Mouse (Mus musculus) left cerebral cortex, adult 2 months (tissue): ENCODE measurements at regions not wholly inside any gene's neighbourhood (a gene's known extent, or its start where the extent isn't known, plus 50 kb on each side); places are given as distances from the start of the nearest gene placed in this dataset.

Experiments used
- DNase-seq, 2 experiments: peaks; one replicate each; pipeline ENCODE4 v3.0.0; 2021 to 2022; ENCODE audit warnings: low spot score in 2 of 2, mixed read lengths in 1 of 2; ENCODE audit errors: extremely low spot score in 1 of 2
- H3K27ac ChIP-seq: fragments of 200-600 bp; 2 replicates; pipeline ENCODE4 v1.8.1; 2022
- H3K4me3 ChIP-seq: fragments of 200-600 bp; 2 replicates; pipeline ENCODE4 v1.8.1; 2022
- CTCF ChIP-seq: fragments of 200-600 bp; IDR thresholded peaks from 2 replicates; pipeline ENCODE4 v1.8.1; 2022; ENCODE audit warnings: antibody characterized with exemption, mild to moderate bottlenecking, moderate library complexity
- intact Hi-C: fragments of 180-260 bp; cut with DNase I; formaldehyde crosslinking; loops from one replicate; pipeline ENCODE4 v1.15.1; 2025

DNA sequence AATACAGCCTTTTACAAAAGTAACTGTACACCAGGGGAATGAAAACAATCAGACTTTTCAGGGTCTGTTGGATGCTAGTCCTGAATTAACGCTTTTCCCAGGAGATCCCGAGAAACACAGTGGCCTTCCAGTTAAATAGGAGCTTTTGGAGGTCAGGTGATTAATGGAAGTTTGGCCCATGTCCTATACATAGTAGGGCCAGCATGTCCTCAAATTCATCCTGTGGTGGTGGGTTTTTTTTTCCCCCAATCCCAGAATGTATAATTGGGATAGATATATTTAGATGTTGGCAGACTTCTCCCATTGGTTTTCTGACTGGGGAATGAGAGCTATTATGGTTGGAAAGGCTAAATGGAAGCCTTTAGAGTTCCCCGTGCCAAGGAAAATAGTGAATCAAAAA is 77.6 kb downstream of the Cd200 start:
- H3K4me3 ChIP-seq, result no peak overlapping the region
- no peak for TF ChIP-seq CTCF
- no peak for DNase-seq
- intact Hi-C loops, result loop anchor here (5.0 to 10.0 kb wide), 2 partner anchors 76 to 274 kb away; partner anchors contain the start of gene Cd200
- H3K27ac ChIP-seq, result no peak overlapping the region

DNA sequence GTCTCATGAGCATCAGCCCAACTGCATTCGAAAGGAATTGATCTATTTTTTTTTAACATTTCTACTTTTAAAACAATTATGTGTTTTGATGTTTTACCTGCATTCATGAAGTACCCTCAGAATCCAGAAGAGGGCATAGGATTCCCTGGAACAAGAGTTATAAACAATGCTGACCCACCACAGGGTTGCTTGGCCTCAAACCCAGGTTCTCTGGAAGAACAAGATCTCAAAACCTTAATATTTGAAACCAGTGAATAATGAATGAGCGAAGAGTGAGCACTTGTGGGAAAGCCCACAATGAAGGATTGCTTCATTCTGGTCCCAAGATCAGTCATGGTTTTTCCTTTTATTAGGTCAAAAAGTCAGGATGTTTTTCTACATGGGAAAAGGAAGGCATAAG is 78.6 kb downstream of the Cd200 start:
- intact Hi-C loops, result loop anchor here (5.0 to 10.0 kb wide), 2 partner anchors 77 to 275 kb away; partner anchors contain the start of gene Cd200
- no peak overlapping the region for H3K4me3 ChIP-seq
- TF ChIP-seq CTCF, result peak; percentile 52
- H3K27ac ChIP-seq, result no peak overlapping the region; the same call in 1 of the 2 replicates
- no peak for DNase-seq

DNA sequence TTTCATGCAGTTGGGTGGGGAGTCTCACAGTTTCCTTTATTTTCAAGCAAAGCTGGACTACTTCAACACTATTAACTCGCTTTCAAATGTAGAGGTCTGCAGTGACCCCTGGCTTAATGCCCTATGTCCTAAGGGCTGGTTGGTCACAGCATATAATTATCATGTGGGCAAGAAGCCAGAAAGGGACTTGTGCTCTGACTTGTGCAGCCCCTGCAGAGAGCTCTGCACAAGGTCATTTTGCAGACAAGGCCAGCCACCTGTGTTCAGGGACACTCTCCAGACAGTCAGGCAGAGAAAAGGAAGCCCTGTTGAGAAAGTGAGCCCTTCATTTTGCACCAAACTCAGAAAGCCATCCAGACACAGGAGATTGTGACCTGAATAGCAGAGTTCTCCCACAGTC is 79.1 kb downstream of the Cd200 start:
- intact Hi-C loops, result loop anchor here (5.0 to 10.0 kb wide), 2 partner anchors 78 to 275 kb away; partner anchors contain the start of gene Cd200
- H3K27ac ChIP-seq, result peak overlapping the region; percentile 44; the same call in 1 of the 2 replicates
- no peak for DNase-seq
- no peak overlapping the region for H3K4me3 ChIP-seq
- no peak for TF ChIP-seq CTCF

DNA sequence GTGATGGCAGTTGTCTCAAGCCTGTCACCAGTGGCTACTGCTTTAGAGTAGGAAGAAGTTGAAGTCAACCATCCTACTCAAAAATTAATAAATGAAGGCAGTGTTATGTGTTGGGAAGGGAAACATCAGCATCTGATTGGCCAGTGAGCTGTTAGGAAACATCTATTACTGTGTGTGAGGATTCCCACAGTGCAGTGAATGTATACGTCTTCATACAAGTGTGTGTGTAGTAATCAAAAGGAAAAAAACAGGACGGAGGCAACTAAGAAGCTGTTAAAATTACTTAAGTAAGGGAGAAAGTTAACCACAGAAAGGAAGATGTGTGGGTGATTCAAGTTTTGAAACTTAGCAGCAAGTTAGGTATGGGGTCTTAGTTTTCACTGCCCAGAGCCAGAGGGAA is 81.8 kb downstream of the Cd200 start:
- DNase-seq, result no peak
- intact Hi-C loops, result no loop called here
- Histone ChIP-seq H3K4me3 (no peak overlapping the region), H3K27ac (no peak overlapping the region)
- TF ChIP-seq CTCF, result no peak

DNA sequence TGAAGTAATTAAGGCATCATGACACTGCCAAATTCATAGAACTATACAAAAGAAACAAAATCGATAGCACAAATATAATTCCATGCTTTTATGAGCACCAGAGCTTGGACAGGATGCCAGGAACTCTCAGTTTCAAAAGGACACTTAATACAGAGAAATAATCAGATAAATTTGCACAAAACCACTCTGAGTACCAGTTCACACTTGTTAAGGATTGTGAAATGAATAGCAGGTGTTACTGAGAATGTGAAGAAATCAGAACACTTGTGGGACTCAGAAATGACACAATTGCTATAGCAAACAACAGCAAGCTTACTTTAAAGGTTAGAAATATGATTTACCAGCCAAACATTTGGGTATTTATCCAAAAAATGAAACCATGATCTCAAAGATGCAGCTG is 87.4 kb downstream of the Btla start:
- intact Hi-C loops, result no loop called here
- H3K27ac ChIP-seq, result no peak overlapping the region
- no peak for DNase-seq
- H3K4me3 ChIP-seq, result no peak overlapping the region
- TF ChIP-seq CTCF, result no peak
